Mouse (Mus musculus) bone marrow macrophage, adult 2 months (primary cell): ENCODE results near the gene Trim39.

Experiments
- CTCF ChIP-seq: IDR thresholded peaks from 2 replicates; pipeline ENCODE4 v1.5.1; 2012; ENCODE audit warnings: low read depth, mild to moderate bottlenecking, low read length, moderate library complexity
- POLR2A ChIP-seq: IDR thresholded peaks from 2 replicates; pipeline ENCODE4 v1.6.1; 2012; ENCODE audit warnings: mild to moderate bottlenecking, low read depth, low read length, borderline replicate concordance

- TF ChIP-seq POLR2A = no peak
- no peak for TF ChIP-seq CTCF
Measured at GRCm38 (mm10) chr17:36286390-36286789, 14.3 kb upstream of the Trim39 start, which contains the start of gene H2-M10.2.
